Mouse (Mus musculus) lung, postnatal 0 days (tissue): ENCODE measurements around the gene Zfp58. TPM values are rescaled to one million over a fixed set of nuclear protein-coding genes. Genes with fewer than 3 reads are reported as not detected.
"Not testable (repeated sequence)": the region's sequence is repeated elsewhere in the genome, so short reads cannot be mapped to it uniquely, and the experiment has no call there.

Experiments used
- ATAC-seq: fragments of 200-750 bp; cut with Nextera tagmentation; 2 replicates; pipeline ENCODE4 v1.8.0; 2017; ENCODE audit warnings: moderate library complexity
- DNase-seq: peaks from one replicate; pipeline ENCODE4 v3.0.0-alpha.2; 2016; ENCODE audit warnings: low spot score
- H3K27ac ChIP-seq: fragments of 300-500 bp; sonication (generic); 2 replicates; pipeline ENCODE4 v1.5.1; 2014; ENCODE audit warnings: antibody characterized with exemption, mild to moderate bottlenecking, low read length, mixed read lengths
- H3K27me3 ChIP-seq: fragments of 300-500 bp; sonication (generic); replicated peaks from 2 replicates; pipeline ENCODE4 v1.6.1; 2014; ENCODE audit warnings: low read length, mixed read lengths; ENCODE audit not compliant: insufficient read depth
- H3K36me3 ChIP-seq: fragments of 300-500 bp; sonication (generic); 2 replicates; pipeline ENCODE4 v1.6.1; 2014; ENCODE audit warnings: low read length, mixed read lengths; ENCODE audit not compliant: insufficient read depth
- H3K4me1 ChIP-seq: fragments of 300-500 bp; sonication (generic); 2 replicates; pipeline ENCODE4 v1.6.1; 2014; ENCODE audit warnings: antibody characterized with exemption, low read depth, low read length, mixed read lengths; ENCODE audit not compliant: insufficient read depth
- H3K4me2 ChIP-seq: fragments of 300-500 bp; sonication (generic); replicated peaks from 2 replicates; pipeline ENCODE4 v1.6.1; 2014; ENCODE audit warnings: low read depth, mild to moderate bottlenecking, low read length, moderate library complexity, mixed read lengths
- H3K4me3 ChIP-seq: fragments of 300-500 bp; sonication (generic); 2 replicates; pipeline ENCODE4 v1.5.1; 2014; ENCODE audit warnings: low read depth, low read length
- H3K9ac ChIP-seq: fragments of 300-500 bp; sonication (generic); replicated peaks from 2 replicates; pipeline ENCODE4 v1.6.1; 2014; ENCODE audit warnings: low read depth, mild to moderate bottlenecking
- H3K9me3 ChIP-seq: fragments of 300-500 bp; sonication (generic); 2 replicates; pipeline ENCODE4 v1.6.1; 2016; ENCODE audit warnings: low read length, mixed read lengths
- CTCF ChIP-seq: IDR thresholded peaks from 2 replicates; pipeline ENCODE4 v1.5.1; 2016; ENCODE audit warnings: antibody characterized with exemption, mild to moderate bottlenecking
- EP300 ChIP-seq: IDR thresholded peaks from 2 replicates; pipeline ENCODE4 v1.6.1; 2016; ENCODE audit warnings: antibody characterized with exemption, mild to moderate bottlenecking, control low read depth
- WGBS: fragments of 180-500 bp; shearing (Covaris S2); extraction: QIAGEN DNeasy Blood & Tissue Kit; methylation state at CpG from one replicate; pipeline ENCODE4 v1.1.7; 2014; 5-methylcytosine and 5-hydroxymethylcytosine counted together
- polyA plus RNA-seq: library from polyadenylated mRNA; unstranded; fragments of >200 nt; fragmentation: Nextera tagmentation; extraction: Ambion mirVana; gene quantifications from 2 replicates; pipeline ENCODE4 v1.2.1, GENCODE M21; 2015

The Zfp58 gene
- polyA plus RNA-seq, 1 experiment from 2014 or later, result 6.8 TPM

- Histone ChIP-seq H3K9ac (peak overlapping the region; percentile 65; the same call in 1 of the 2 replicates), H3K36me3 (no peaks in the 10 kb centered on the region), H3K9me3 (no peaks in the 10 kb centered on the region), H3K27me3 (no peaks in the 10 kb centered on the region), H3K27ac (no peak overlapping the region), H3K4me1 (peaks cover 4% of the 10 kb centered on the region; the same call in 1 of the 2 replicates), H3K4me3 (peak overlapping the region; percentile 63), H3K4me2 (peak overlapping the region; percentile 54)
- ATAC-seq (peak; percentile 27), DNase-seq (no peak)
- TF ChIP-seq EP300, result no peak
- TF ChIP-seq CTCF, result no peak
- WGBS, result 28% methylated on average over 8 of the region's 8 CpGs
Measured at GRCm38 (mm10) chr13:67484424-67484811, 15.9 kb downstream of the Zfp58 start.

GRCm38 (mm10) chr13:67483625-67484423, 16.5 kb downstream of the Zfp58 start, which contains the start of gene Zfp874b:
Zfp874b (minus strand) TSS chr13:67484258.
- 3% methylated on average over 20 of the region's 20 CpGs for WGBS
- DNase-seq (peak; percentile 96), ATAC-seq (peak; percentile 97)
- TF ChIP-seq EP300 (peak; percentile 41; the same call in 1 of the 2 replicates), CTCF (0 out of 2 replicates have a peak, but pooled peaks have one; percentile 2)
- no peaks in the 10 kb centered on the region for H3K9me3 ChIP-seq
- no peaks in the 10 kb centered on the region for H3K27me3 ChIP-seq
- peak within 1 kb of the TSS; percentile 63 for H3K4me3 ChIP-seq
- H3K36me3 ChIP-seq, result no peaks in the 10 kb centered on the region
- peak within 1 kb of the TSS; percentile 54 for H3K4me2 ChIP-seq
- H3K27ac ChIP-seq, result peak within 1 kb of the TSS; percentile 69
- peak within 1 kb of the TSS; percentile 65 for H3K9ac ChIP-seq
- peaks cover 4% of the 10 kb centered on the region; the same call in 1 of the 2 replicates for H3K4me1 ChIP-seq

GRCm38 (mm10) chr13:67481528-67481927, 18.8 kb downstream of the Zfp58 start:
- 64% methylated on average over 4 of the region's 4 CpGs for WGBS
- Histone ChIP-seq H3K27ac (no peak overlapping the region), H3K9me3 (no peaks in the 10 kb centered on the region), H3K4me2 (no peak overlapping the region), H3K4me3 (no peak overlapping the region), H3K9ac (no peak overlapping the region), H3K36me3 (no peaks in the 10 kb centered on the region), H3K27me3 (no peaks in the 10 kb centered on the region), H3K4me1 (peaks cover 4% of the 10 kb centered on the region; the same call in 1 of the 2 replicates)
- DNase-seq (no peak), ATAC-seq (no peak)
- TF ChIP-seq CTCF, result no peak
- TF ChIP-seq EP300, result no peak

GRCm38 (mm10) chr13:67469274-67469673, 31.1 kb downstream of the Zfp58 start:
- 93% methylated on average over 3 of the region's 3 CpGs for WGBS
- H3K27me3 ChIP-seq, result no peaks in the 10 kb centered on the region
- H3K4me2 ChIP-seq, result no peak overlapping the region
- H3K4me1 ChIP-seq, result no peaks in the 10 kb centered on the region
- no peak overlapping the region for H3K27ac ChIP-seq
- ATAC-seq (no peak), DNase-seq (no peak)
- no peak overlapping the region for H3K4me3 ChIP-seq
- H3K9me3 ChIP-seq, result no peaks in the 10 kb centered on the region
- no peak for TF ChIP-seq EP300
- no peak for TF ChIP-seq CTCF
- H3K36me3 ChIP-seq, result peaks cover 9% of the 10 kb centered on the region
- no peak overlapping the region for H3K9ac ChIP-seq

- not testable (repeated sequence) for H3K4me1 ChIP-seq, ATAC-seq, H3K27ac ChIP-seq, H3K36me3 ChIP-seq, H3K4me3 ChIP-seq, H3K4me2 ChIP-seq, H3K9me3 ChIP-seq, H3K27me3 ChIP-seq, H3K9ac ChIP-seq
- DNase-seq, result peak; percentile 10
- WGBS, result 76% methylated on average over 3 of the region's 5 CpGs
Measured at GRCm38 (mm10) chr13:67463506-67464185, 36.7 kb downstream of the Zfp58 start.

GRCm38 (mm10) chr13:67452021-67452309, 48.4 kb downstream of the Zfp58 start:
- peak overlapping the region; percentile 30; the same call in 1 of the 2 replicates for H3K9ac ChIP-seq
- WGBS, result 8% methylated on average over 3 of the region's 3 CpGs
- ATAC-seq (0 out of 2 replicates have a peak, but pooled peaks have one; percentile 20), DNase-seq (no peak)
- no peaks in the 10 kb centered on the region for H3K27me3 ChIP-seq
- peak overlapping the region; percentile 53; the same call in 1 of the 2 replicates for H3K4me3 ChIP-seq
- no peaks in the 10 kb centered on the region for H3K9me3 ChIP-seq
- H3K4me2 ChIP-seq, result peak overlapping the region; percentile 60
- TF ChIP-seq EP300 (no peak; the same call in 1 of the 2 replicates), CTCF (no peak)
- H3K36me3 ChIP-seq, result peaks cover 7% of the 10 kb centered on the region
- no peaks in the 10 kb centered on the region for H3K4me1 ChIP-seq
- peak overlapping the region; percentile 68; the same call in 1 of the 2 replicates for H3K27ac ChIP-seq
